Mouse (Mus musculus): ENCODE measurements around the gene Tgfbr1. TPM values are rescaled to one million over a fixed set of nuclear protein-coding genes. Genes with fewer than 3 reads are reported as not detected.

Tgfbr1 gene
- 1.3 and 1.7 TPM in 2 replicates for polyA plus RNA-seq (2012)

GRCm38 (mm10) chr4:47352803-47353388, at the start of gene Tgfbr1:
Gene Tgfbr1 (plus strand): TSS chr4:47353222.
- no peak for TF ChIP-seq GATA1 (IDR thresholded peaks at IDR 0.05; ENCODE audit: low read length)

GRCm38 (mm10) chr4:47303340-47303998, 49.6 kb upstream of the Tgfbr1 start:
- TF ChIP-seq GATA1 (IDR thresholded peaks at IDR 0.05; ENCODE audit: low read length) = no peak

- no peak for TF ChIP-seq GATA1 (IDR thresholded peaks at IDR 0.05; ENCODE audit: low read length)
Measured at GRCm38 (mm10) chr4:47309886-47310625, 43.0 kb upstream of the Tgfbr1 start.

GRCm38 (mm10) chr4:47310812-47311211, 42.2 kb upstream of the Tgfbr1 start:
- TF ChIP-seq GATA1 (IDR thresholded peaks at IDR 0.05; ENCODE audit: low read length) = no peak

- TF ChIP-seq GATA1 (IDR thresholded peaks at IDR 0.05; ENCODE audit: low read length) = no peak
Measured at GRCm38 (mm10) chr4:47311467-47311866, 41.6 kb upstream of the Tgfbr1 start.

GRCm38 (mm10) chr4:47311929-47312328, 41.1 kb upstream of the Tgfbr1 start:
- TF ChIP-seq GATA1 (IDR thresholded peaks at IDR 0.05; ENCODE audit: low read length) = no peak

- TF ChIP-seq GATA1 (IDR thresholded peaks at IDR 0.05; ENCODE audit: low read length) = no peak
Measured at GRCm38 (mm10) chr4:47312676-47313075, 40.3 kb upstream of the Tgfbr1 start.

- TF ChIP-seq GATA1 (IDR thresholded peaks at IDR 0.05; ENCODE audit: low read length) = no peak
Measured at GRCm38 (mm10) chr4:47313710-47314410, 39.2 kb upstream of the Tgfbr1 start.

- no peak for TF ChIP-seq GATA1 (IDR thresholded peaks at IDR 0.05; ENCODE audit: low read length)
Measured at GRCm38 (mm10) chr4:47315458-47315857, 37.6 kb upstream of the Tgfbr1 start.

- TF ChIP-seq GATA1 (IDR thresholded peaks at IDR 0.05; ENCODE audit: low read length) = no peak
Measured at GRCm38 (mm10) chr4:47316432-47316831, 36.6 kb upstream of the Tgfbr1 start.

GRCm38 (mm10) chr4:47319561-47320321, 33.3 kb upstream of the Tgfbr1 start:
- TF ChIP-seq GATA1 (IDR thresholded peaks at IDR 0.05; ENCODE audit: low read length) = no peak

GRCm38 (mm10) chr4:47322315-47322714, 30.7 kb upstream of the Tgfbr1 start:
- no peak for TF ChIP-seq GATA1 (IDR thresholded peaks at IDR 0.05; ENCODE audit: low read length)

GRCm38 (mm10) chr4:47324206-47324605, 28.8 kb upstream of the Tgfbr1 start:
- no peak for TF ChIP-seq GATA1 (IDR thresholded peaks at IDR 0.05; ENCODE audit: low read length)

- TF ChIP-seq GATA1 (IDR thresholded peaks at IDR 0.05; ENCODE audit: low read length) = no peak
Measured at GRCm38 (mm10) chr4:47327782-47328181, 25.2 kb upstream of the Tgfbr1 start.

GRCm38 (mm10) chr4:47329285-47329684, 23.7 kb upstream of the Tgfbr1 start:
- no peak for TF ChIP-seq GATA1 (IDR thresholded peaks at IDR 0.05; ENCODE audit: low read length)
